Mouse (Mus musculus) brain, embryonic 14.5 days (tissue): ENCODE results near the gene Cdh13.

ENCODE experiments used
- CTCF ChIP-seq: fragments of 200-500 bp; IDR thresholded peaks from 2 replicates; pipeline ENCODE4 v1.5.1; 2012; ENCODE audit warnings: inconsistent platforms, mild to moderate bottlenecking, moderate library complexity, borderline replicate concordance; ENCODE audit not compliant: insufficient read depth, insufficient read length; ENCODE audit errors: extremely low read depth
- POLR2A ChIP-seq: fragments of 200-500 bp; IDR thresholded peaks from 2 replicates; pipeline ENCODE4 v1.6.1; 2012; ENCODE audit warnings: mild to moderate bottlenecking, inconsistent platforms, borderline replicate concordance; ENCODE audit not compliant: poor library complexity, insufficient read depth, insufficient read length, severe bottlenecking; ENCODE audit errors: extremely low read depth

DNA sequence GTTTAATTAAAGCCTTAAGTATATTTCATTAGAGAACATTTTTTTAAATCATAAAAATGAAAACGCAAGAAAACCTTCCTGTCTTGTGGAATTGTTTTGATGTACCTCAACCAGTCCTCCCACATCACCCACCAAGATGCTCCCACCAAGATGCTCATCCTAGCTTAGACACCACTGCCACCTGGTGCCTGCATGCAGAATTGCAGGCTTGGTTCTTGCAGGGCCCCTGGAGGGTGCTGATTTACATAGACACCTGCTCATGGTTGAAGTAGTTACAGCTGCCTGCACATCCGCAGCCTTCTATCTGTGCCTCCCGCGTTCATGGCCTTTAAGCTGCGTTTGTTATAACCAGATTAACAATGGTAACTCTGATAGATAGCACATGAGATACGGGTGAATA lies 566.8 kb downstream of the Cdh13 start:
- TF ChIP-seq POLR2A (no peak), CTCF (peak; percentile 95)
